Mouse (Mus musculus) small intestine, adult 2 months (tissue): ENCODE measurements around the gene Prkcb.

Experiments
- CTCF ChIP-seq: fragments of 200-500 bp; IDR thresholded peaks from 2 replicates; pipeline ENCODE4 v1.5.1; 2012; ENCODE audit warnings: low read depth, mild to moderate bottlenecking, control low read depth, inconsistent platforms, low read length, moderate library complexity, mixed read lengths; ENCODE audit not compliant: insufficient replicate concordance, insufficient read length; ENCODE audit errors: extremely low read depth
- POLR2A ChIP-seq: fragments of 200-500 bp; IDR thresholded peaks from 2 replicates; pipeline ENCODE4 v1.6.1; 2012; ENCODE audit warnings: low read depth, mild to moderate bottlenecking, control low read depth, inconsistent platforms, low read length, moderate library complexity

- TF ChIP-seq CTCF = no peak
- no peak for TF ChIP-seq POLR2A
These were observed 99.3 kb downstream of the Prkcb start for GRCm38 (mm10) chr7:122387896-122388295.
